Mouse (Mus musculus) T-cell, adult 2 months (primary cell): ENCODE results near the gene Tpbpb.
"Not testable (repeated sequence)": the region's sequence is repeated elsewhere in the genome, so short reads cannot be mapped to it uniquely, and the experiment has no call there.

Source experiments
- DNase-seq: peaks from one replicate; pipeline ENCODE4 v3.0.0; 2022; ENCODE audit warnings: low spot score

Gene Tpbpb

GRCm38 (mm10) chr13:60904780-60905179 is at the start of gene Tpbpb:
Gene Tpbpb, minus strand, starts transcription at chr13:60904880.
- not testable (repeated sequence) for DNase-seq

DNA sequence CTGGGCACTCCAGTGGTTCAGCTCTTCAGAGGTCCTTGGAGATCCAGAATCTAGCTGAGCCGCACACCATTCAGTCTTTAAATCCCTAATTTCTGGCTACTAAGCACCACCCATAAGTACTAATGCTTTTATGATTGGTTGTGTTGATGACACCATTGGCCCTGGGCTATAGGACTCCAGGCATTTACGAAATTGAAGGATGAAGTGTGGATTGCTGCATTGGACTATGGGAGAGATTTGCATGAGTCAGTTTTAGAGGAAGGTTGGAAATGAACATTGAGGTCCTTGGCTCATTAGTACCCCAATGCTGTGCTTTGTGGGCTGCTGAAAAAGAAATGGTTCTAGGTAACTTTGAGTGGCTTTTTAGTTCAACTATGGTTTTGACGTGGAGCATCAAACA is 37.2 kb upstream of the Tpbpb start, which contains the start of gene Tpbpa:
Tpbpa (minus strand) TSS at position 101 of the 400 bp plus-strand sequence.
- not testable (repeated sequence) for DNase-seq

DNA sequence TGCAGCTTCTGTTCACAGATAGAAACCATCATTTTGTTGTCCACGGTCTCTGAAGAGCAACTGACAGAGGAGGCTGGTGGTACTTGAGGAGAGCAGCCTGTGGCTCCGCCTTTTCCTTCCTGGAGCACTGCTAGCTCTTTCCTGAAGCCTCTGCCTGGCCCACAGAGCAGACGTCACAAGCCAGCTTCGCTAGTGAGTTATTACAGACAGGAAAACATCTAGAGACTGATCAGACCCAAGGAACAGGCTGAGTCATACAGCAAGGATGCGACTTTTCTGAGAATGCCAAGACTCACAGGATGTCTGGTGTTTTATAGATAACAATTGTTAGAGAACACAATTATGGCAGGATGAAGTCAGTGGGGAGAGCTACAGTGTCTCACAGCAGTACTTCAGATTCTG is 31.8 kb upstream of the Tpbpb start, which contains the start of the genes Gm49391 and Ctla2a:
Gm49391 (minus strand) TSS at position 72 of the 402 bp plus-strand sequence.
Ctla2a (minus strand) TSS at position 126 of the 402 bp plus-strand sequence.
- DNase-seq: peak; percentile 67

DNA sequence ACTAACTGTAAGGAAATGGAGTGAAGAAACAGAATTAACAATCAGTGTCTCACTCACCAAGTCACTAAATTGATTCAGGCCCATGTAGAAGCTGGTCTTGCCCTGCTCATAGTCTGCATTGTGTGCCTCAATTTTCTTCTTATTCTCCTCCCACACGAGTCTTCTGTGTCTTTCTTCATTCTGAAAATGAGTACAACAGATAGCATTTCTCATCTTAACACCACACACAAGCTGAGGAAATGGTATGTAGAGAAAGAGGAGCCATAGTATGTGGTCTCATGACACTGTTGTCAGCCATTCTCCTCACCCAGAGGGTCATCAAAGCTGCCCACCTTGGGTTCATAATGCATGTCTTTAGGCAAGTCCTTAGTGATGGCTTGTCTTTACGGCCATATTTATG is 30.8 kb upstream of the Tpbpb start, which contains the start of gene Gm49393:
Gm49393 (minus strand) TSS at position 101 of the 400 bp plus-strand sequence.
- DNase-seq: not testable (repeated sequence)

GRCm38 (mm10) chr13:60897328-60897727 is 7.4 kb downstream of the Tpbpb start, which contains the start of gene Ctla2b:
Gene Ctla2b, minus strand, starts transcription at chr13:60897447.
- peak; percentile 57 for DNase-seq

- DNase-seq: not testable (repeated sequence)
Observed at GRCm38 (mm10) chr13:60896794-60897193, 7.9 kb downstream of the Tpbpb start, which contains the start of gene Gm49392. Gene Gm49392, minus strand, starts transcription at chr13:60896894.

GRCm38 (mm10) chr13:60895406-60896160 is 9.1 kb downstream of the Tpbpb start:
- DNase-seq: no peak

- no peak for DNase-seq
Observed at GRCm38 (mm10) chr13:60892301-60892700, 12.4 kb downstream of the Tpbpb start.

- DNase-seq: no peak
Observed at GRCm38 (mm10) chr13:60864281-60864680, 40.4 kb downstream of the Tpbpb start, which contains the start of gene 4930486L24Rik. Gene 4930486L24Rik, minus strand, starts transcription at chr13:60864475.
